Mouse (Mus musculus): ENCODE data around the gene Farsb. TPM values are rescaled to one million over a fixed set of nuclear protein-coding genes. Genes with fewer than 3 reads are reported as not detected.

Farsb gene
- 58.7 TPM for total RNA-seq (2023)

DNA sequence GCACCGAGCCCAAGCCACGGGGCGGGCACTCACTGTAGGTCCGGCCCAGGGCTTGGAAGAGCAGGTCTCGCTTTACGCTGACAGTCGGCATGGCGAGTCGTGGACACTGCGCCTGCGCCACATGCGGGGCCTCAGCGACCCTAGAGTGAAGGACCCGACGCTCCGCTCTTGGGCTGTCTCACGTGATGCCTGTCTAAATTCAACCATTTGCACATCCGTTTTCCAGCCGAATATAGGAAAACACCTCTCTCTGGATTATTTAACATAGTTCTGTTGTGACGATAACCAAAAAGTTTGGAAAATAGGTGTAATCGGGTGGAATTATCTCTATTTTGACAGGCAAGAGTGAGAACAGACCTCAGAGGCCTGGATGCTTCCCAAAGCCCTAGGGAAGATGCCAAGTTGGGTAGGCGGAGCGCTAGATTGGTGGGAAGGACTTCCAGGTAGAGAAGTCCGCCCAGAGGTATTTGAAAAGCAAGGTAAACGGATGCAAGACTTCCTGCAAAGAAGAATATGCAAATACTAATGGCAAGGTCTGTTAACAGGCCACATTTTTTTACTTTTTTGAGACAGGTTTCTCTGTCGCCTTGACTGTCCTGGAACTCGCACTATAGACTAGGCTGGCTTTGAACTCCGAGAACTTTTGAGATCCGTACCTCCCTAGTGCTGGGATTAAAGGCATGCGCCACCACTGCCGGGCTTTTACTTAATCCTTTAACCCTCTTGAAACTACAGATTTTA is at the start of gene Farsb:
Farsb (minus strand) TSS at position 146 of the 741 bp plus-strand sequence.

DNA sequence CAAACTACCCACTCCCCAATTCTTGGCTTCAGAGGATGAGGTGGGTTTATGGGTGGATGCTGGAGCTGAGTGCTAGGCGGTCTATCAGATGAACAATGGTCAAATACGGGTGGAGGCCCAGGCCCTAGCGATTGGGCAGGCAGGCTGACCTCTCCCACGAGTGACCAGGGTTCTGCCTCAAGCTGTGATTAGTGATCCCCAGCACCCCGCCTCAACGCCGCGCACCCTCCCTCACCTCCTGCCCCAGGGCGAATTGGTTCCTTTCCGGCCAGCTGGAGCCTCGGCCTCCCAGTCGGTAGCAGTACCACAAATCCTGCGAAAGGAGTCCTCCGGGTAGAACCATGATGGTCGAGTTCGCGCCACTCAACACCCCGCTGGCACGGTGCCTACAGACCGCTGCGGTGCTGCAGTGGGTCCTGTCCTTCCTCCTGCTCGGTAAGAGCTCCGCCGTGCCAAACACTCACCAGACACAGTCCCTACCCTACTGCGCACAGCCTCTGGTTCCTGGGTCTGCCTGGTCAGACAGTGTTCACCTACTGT is 23.0 kb upstream of the Farsb start, which contains the start of gene BC035947:
BC035947 (minus strand) TSS at position 538 of the 540 bp plus-strand sequence.

DNA sequence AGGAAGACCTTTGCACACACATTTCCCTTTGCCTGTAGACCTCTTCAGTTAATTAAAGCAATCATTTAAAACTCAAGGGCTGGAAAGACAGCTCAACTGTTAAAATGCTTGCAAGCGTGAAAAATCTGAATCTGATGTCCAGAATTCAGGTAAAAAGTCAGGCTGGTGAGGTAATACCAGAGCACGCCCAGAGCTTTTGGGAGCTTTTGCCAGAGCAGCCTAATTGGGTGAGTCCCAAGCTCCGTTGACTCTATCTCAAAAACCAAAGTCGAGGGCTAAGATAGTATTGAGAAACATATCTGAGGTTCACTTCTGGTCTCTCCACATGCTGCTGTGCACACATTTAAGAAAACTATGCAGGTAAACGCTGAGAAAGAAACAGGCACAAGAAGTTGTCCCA is 22.2 kb upstream of the Farsb start, which contains the start of gene Mogat1:
Mogat1 (plus strand) TSS at position 130 of the 400 bp plus-strand sequence.

Other genes with a start within 250 kb of the Farsb start
- gene Sgpp2, start 178.6 kb downstream of the Farsb start, total RNA-seq (2023), result not detected
- 4.9 TPM for gene Mogat1, start 22.1 kb upstream of the Farsb start, total RNA-seq (2023)
- gene BC035947, start 23.3 kb upstream of the Farsb start, total RNA-seq (2023), result not detected
- 7.5 TPM for gene Acsl3, start 168.9 kb upstream of the Farsb start, total RNA-seq (2023)
- gene Utp14b, start 169.1 kb upstream of the Farsb start, total RNA-seq (2023), result 22.3 TPM